Mouse (Mus musculus) layer of hippocampus, postnatal 10 days (tissue): ENCODE results near the gene Tmem259. TPM values are rescaled to one million over a fixed set of nuclear protein-coding genes. Genes with fewer than 3 reads are reported as not detected.

Experiments
- total RNA-seq, 2 experiments: library from RNA; stranded (reverse); gene quantifications; 2 replicates each; pipeline ENCODE4 v1.2.3; 2021

Gene Tmem259
- total RNA-seq, 2 experiments from 2014 or later: 137 to 139 TPM

Other genes with a start within 250 kb of the Tmem259 start
- 10 to 100 TPM; 36.1 to 44.7 TPM for gene Polrmt, start 237.7 kb downstream of the Tmem259 start, total RNA-seq
- gene Fgf22, start 229.3 kb downstream of the Tmem259 start, total RNA-seq: 1 to 10 TPM; 1.2 to 1.7 TPM
- 10 to 100 TPM; 90.8 to 97.7 TPM for gene Rnf126, start 217.4 kb downstream of the Tmem259 start, total RNA-seq
- 1 to 10 TPM; 1.3 to 1.5 TPM for gene Fstl3, start 207.1 kb downstream of the Tmem259 start, total RNA-seq
- under 1 TPM; 0.21 to 0.31 TPM for gene Prss57, start 193.4 kb downstream of the Tmem259 start, total RNA-seq
- 100 to 1,000 TPM; 392 to 395 TPM for gene Palm, start 190.8 kb downstream of the Tmem259 start, total RNA-seq
- gene Misp, start 163.3 kb downstream of the Tmem259 start, total RNA-seq: under 1 TPM; 0.33 to 0.78 TPM
- gene Ptbp1, start 129.9 kb downstream of the Tmem259 start, total RNA-seq: 10 to 100 TPM; 63.8 to 66.5 TPM
- 1 to 10 TPM; 3.6 to 3.7 TPM for gene Prtn3, start 109.9 kb downstream of the Tmem259 start, total RNA-seq
- gene Plppr3, start 109.7 kb downstream of the Tmem259 start, total RNA-seq: 100 to 1,000 TPM; 113 TPM
- not detected for gene Elane, start 98.1 kb downstream of the Tmem259 start, total RNA-seq
- gene Cfd, start 93.5 kb downstream of the Tmem259 start, total RNA-seq: not detected
- 10 to 100 TPM; 55.7 to 56.2 TPM for gene Med16, start 75.4 kb downstream of the Tmem259 start, total RNA-seq
- not detected for gene Gm26602, start 73.5 kb downstream of the Tmem259 start, total RNA-seq
- 1 to 10 TPM; 7.5 TPM for gene Kiss1r, start 67.4 kb downstream of the Tmem259 start, total RNA-seq
- gene R3hdm4, start 63.1 kb downstream of the Tmem259 start, total RNA-seq: 100 to 1,000 TPM; 380 to 386 TPM
- gene Arid3a, start 57.3 kb downstream of the Tmem259 start, total RNA-seq: 1 to 10 TPM; 5.5 to 8.4 TPM
- gene Wdr18, start 24.2 kb downstream of the Tmem259 start, total RNA-seq: 10 to 100 TPM; 41.8 to 46.5 TPM
- gene Grin3b, start 13.6 kb downstream of the Tmem259 start, total RNA-seq: under 1 TPM; 0.13 to 0.27 TPM
- 10 to 100 TPM in 1 of 2 experiments, 1 to 10 TPM in 1; 8.2 to 10.3 TPM for gene Cnn2, start 4.3 kb upstream of the Tmem259 start, total RNA-seq
- gene Abca7, start 12.2 kb upstream of the Tmem259 start, total RNA-seq: 10 to 100 TPM in 1 of 2 experiments, 1 to 10 TPM in 1; 9.3 to 10.3 TPM
- 1 to 10 TPM; 3.3 to 3.8 TPM for gene Arhgap45, start 32.3 kb upstream of the Tmem259 start, total RNA-seq
- gene Polr2e, start 55.5 kb upstream of the Tmem259 start, total RNA-seq: 10 to 100 TPM; 66.9 to 76.7 TPM
- 100 to 1,000 TPM; 408 to 448 TPM for gene Gpx4, start 62.8 kb upstream of the Tmem259 start, total RNA-seq
- 10 to 100 TPM; 19.7 to 23.9 TPM for gene Sbno2, start 121.2 kb upstream of the Tmem259 start, total RNA-seq
- 10 to 100 TPM; 77.1 to 88.3 TPM for gene Stk11, start 131.5 kb upstream of the Tmem259 start, total RNA-seq
- 100 to 1,000 TPM; 385 to 392 TPM for gene Atp5d, start 154.3 kb upstream of the Tmem259 start, total RNA-seq
- gene Cbarp, start 156.5 kb upstream of the Tmem259 start, total RNA-seq: 100 to 1,000 TPM; 360 to 374 TPM
- gene Midn, start 163.9 kb upstream of the Tmem259 start, total RNA-seq: 100 to 1,000 TPM; 112 to 128 TPM
- 100 to 1,000 TPM; 154 to 175 TPM for gene Cirbp, start 181.7 kb upstream of the Tmem259 start, total RNA-seq
- gene 1600002K03Rik, start 188.6 kb upstream of the Tmem259 start, total RNA-seq: 1 to 10 TPM; 4.3 to 6.7 TPM
- 10 to 100 TPM; 16.8 to 19.8 TPM for gene Efna2, start 195.2 kb upstream of the Tmem259 start, total RNA-seq
- gene Mum1, start 242.1 kb upstream of the Tmem259 start, total RNA-seq: 10 to 100 TPM; 40.3 to 46.6 TPM